16 mouse cellular contexts compared by ENCODE assay signal in the genomic region with DNA sequence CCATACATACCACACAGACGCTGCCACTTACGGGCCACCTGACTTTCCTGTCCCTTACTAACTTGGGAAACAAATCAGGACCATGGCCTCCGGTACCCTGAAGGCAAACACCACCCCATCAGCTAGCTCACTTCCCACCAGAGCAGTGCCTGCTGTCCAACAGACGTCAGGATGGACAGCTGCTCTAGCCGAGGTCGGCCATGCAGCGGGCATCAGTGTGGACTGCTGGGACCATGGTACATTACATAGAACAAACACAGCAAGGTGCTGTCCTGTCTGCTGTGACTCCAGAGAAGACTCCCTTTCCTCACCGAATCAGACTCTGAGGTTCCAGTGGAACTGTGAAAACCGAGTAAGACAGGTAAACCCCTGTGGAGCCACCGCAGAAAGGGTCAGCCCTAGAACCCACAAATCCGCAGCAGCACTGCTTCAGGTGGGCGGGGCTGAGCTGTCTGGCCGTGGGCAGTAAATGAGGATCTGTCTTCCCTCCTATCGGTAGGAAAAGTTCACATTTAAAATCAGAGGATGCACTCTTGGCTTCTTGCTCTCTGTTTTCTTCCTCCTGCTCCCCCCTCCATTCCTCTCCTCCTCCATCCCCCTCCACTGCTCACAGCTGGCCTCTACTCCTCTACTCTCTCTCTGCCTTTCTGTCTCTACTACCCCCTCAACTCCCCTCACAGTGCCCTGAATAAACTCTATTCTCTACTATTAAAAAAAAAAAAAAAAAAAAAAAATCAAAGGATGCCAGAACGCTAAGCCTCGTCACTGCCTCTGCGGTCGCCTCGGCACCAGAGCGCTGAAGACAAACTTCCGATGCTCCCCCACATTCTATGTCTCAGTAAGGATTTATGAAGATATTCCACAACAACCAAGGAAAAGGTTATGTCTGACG. TPM values are rescaled to one million over a fixed set of nuclear protein-coding genes. Genes with fewer than 3 reads are reported as not detected.
DNase-seq lines count a peak whose midpoint lies in the region; ATAC-seq and TF ChIP-seq lines count a peak whose summit lies in the region.
"Had no signal": no experiment of that assay in that cellular context is flagged by ENCODE, and none has a peak within 500 bp of the region (broad histone marks: within the 10 kb centered on the region; RNA-seq: fewer than 3 reads in every experiment).

No protein-coding gene starts in this region.

- H3K9ac ChIP-seq in kidney, embryonic 16.5 days (replicated peaks; ENCODE audit: low read length), result 0 out of 2 replicates have a peak overlapping the region, but pooled peaks have one; percentile 26
- H3K9ac ChIP-seq in MEL (ENCODE audit: control insufficient read depth, low read depth, low read length, poor library complexity, severe bottlenecking), result no peak overlapping the region
- H3K9ac ChIP-seq in liver, postnatal 0 days (replicated peaks), result no peak overlapping the region
- H3K9ac ChIP-seq: intestine, embryonic 15.5 days had no signal

- no peak for DNase-seq in kidney, adult 8-10 months
- peak; percentile 76 for DNase-seq in 416B (ENCODE audit: low read depth)
- no peak for DNase-seq in MEL (ENCODE audit: low read depth, low spot score)
- DNase-seq in liver, postnatal 0 days, result no peak
- no peak for DNase-seq in ovary, postnatal 14 days (ENCODE audit: low spot score)
- DNase-seq in cerebellum, postnatal 10 days, result no peak
- DNase-seq in Muller cell, postnatal 12 days (ENCODE audit: inconsistent ontology term), result no peak
- DNase-seq: cerebellum, adult 11 months; heart, postnatal 4 days had no signal

- TF ChIP-seq RAD21 in MEL (IDR thresholded peaks at IDR 0.05; ENCODE audit: low read depth, low read length), result no peak

- ATAC-seq in kidney, embryonic 16.5 days (ENCODE audit: low FRiP score, low TSS enrichment), result no peak
- ATAC-seq in liver, postnatal 0 days, result no peak
- ATAC-seq: intestine, embryonic 15.5 days; midbrain, embryonic 16.5 days had no signal

- H3K27ac ChIP-seq in kidney, embryonic 16.5 days (ENCODE audit: low read length), result peak overlapping the region; percentile 78
- H3K27ac ChIP-seq in MEL (ENCODE audit: control insufficient read depth, low read depth, low read length), result peak overlapping the region; percentile 34; the same call in 1 of the 2 replicates
- peak overlapping the region; percentile 30; the same call in 1 of the 2 replicates for H3K27ac ChIP-seq in liver, postnatal 0 days (ENCODE audit: low read depth)
- H3K27ac ChIP-seq: intestine, embryonic 15.5 days had no signal

- peaks cover 72% of the 10 kb centered on the region for H3K36me3 ChIP-seq in kidney, embryonic 16.5 days (ENCODE audit: insufficient read depth, low read length)
- H3K36me3 ChIP-seq in MEL (ENCODE audit: control insufficient read depth in 1 of 2, insufficient read depth in 2 of 2, low read length in 2 of 2), result peaks cover 7 to 42% of the 10 kb centered on the region in 2 experiments
- H3K36me3 ChIP-seq in liver, postnatal 0 days (replicated peaks; ENCODE audit: insufficient read depth, low read length), result peaks cover 69% of the 10 kb centered on the region

- no peak overlapping the region for H3K4me2 ChIP-seq in kidney, embryonic 16.5 days (replicated peaks; ENCODE audit: low read depth, low read length)
- H3K4me2 ChIP-seq in liver, postnatal 0 days (ENCODE audit: low read depth, low read length), result 0 out of 2 replicates have a peak overlapping the region, but pooled peaks have one; percentile 24
- H3K4me2 ChIP-seq: intestine, embryonic 15.5 days had no signal

- no peaks in the 10 kb centered on the region; the same call in 1 of the 2 replicates for H3K79me2 ChIP-seq in MEL (ENCODE audit: control insufficient read depth, insufficient read depth, low read length, poor library complexity)

- H3K27me3 ChIP-seq in kidney, embryonic 16.5 days (ENCODE audit: insufficient read depth, low read length), result no peaks in the 10 kb centered on the region
- H3K27me3 ChIP-seq in MEL (ENCODE audit: control insufficient read depth in 1 of 2, insufficient read depth in 2 of 2, low read length in 2 of 2), result no peaks in the 10 kb centered on the region
- no peaks in the 10 kb centered on the region for H3K27me3 ChIP-seq in liver, postnatal 0 days (ENCODE audit: insufficient read depth, low read length)
- H3K27me3 ChIP-seq: intestine, embryonic 15.5 days had no signal

- TF ChIP-seq POLR2A in MEL (IDR thresholded peaks at IDR 0.05; ENCODE audit: control insufficient read depth in 1 of 2, insufficient read depth in 1 of 2, low read depth in 1 of 2, low read length in 2 of 2, poor library complexity in 1 of 2), result no peak

- 59% methylated on average over 22 of the region's 22 CpGs for WGBS in kidney, embryonic 16.5 days
- WGBS in liver, postnatal 0 days (ENCODE audit: insufficient replicate concordance), result 54% methylated on average over 22 of the region's 22 CpGs

- peaks cover 31% of the 10 kb centered on the region for H3K4me1 ChIP-seq in kidney, embryonic 16.5 days (ENCODE audit: insufficient read depth, low read length)
- H3K4me1 ChIP-seq in MEL (ENCODE audit: control insufficient read depth in 1 of 2, insufficient read depth in 2 of 2, low read length in 2 of 2), result peaks cover 0 to 3% of the 10 kb centered on the region in 2 experiments; a peak in 1 of 4 replicates
- H3K4me1 ChIP-seq in liver, postnatal 0 days (ENCODE audit: insufficient read depth), result 0 out of 2 replicates have a peak, but pooled peaks cover 3% of the 10 kb centered on the region

- no peak for TF ChIP-seq CTCF in MEL (IDR thresholded peaks at IDR 0.05 in 2 of 3, conservative IDR thresholded peaks at IDR 0.05 in 1 of 3; ENCODE audit: control insufficient read depth in 1 of 3, insufficient read depth in 1 of 3, low read depth in 2 of 3, low read length in 3 of 3, poor library complexity in 1 of 3, severe bottlenecking in 1 of 3)
- TF ChIP-seq CTCF in liver, postnatal 0 days (IDR thresholded peaks at IDR 0.05; ENCODE audit: low read depth), result no peak

- no peak for TF ChIP-seq EP300 in MEL (IDR thresholded peaks at IDR 0.05; ENCODE audit: low read depth in 1 of 2, low read length in 2 of 2)
- no peak for TF ChIP-seq EP300 in liver, postnatal 0 days (IDR thresholded peaks at IDR 0.05; ENCODE audit: low read depth)

- H3K9me3 ChIP-seq in kidney, embryonic 16.5 days (ENCODE audit: low read length), result no peaks in the 10 kb centered on the region
- no peaks in the 10 kb centered on the region for H3K9me3 ChIP-seq in MEL (replicated peaks; ENCODE audit: insufficient read depth, low read length)
- no peaks in the 10 kb centered on the region for H3K9me3 ChIP-seq in liver, postnatal 0 days (ENCODE audit: low read length)
- H3K9me3 ChIP-seq: intestine, embryonic 15.5 days had no signal

- no peak overlapping the region for H3K4me3 ChIP-seq in kidney, embryonic 16.5 days (ENCODE audit: low read length)
- no peak overlapping the region for H3K4me3 ChIP-seq in MEL (ENCODE audit: control insufficient read depth in 1 of 2, insufficient read depth in 1 of 2, low read depth in 2 of 2, low read length in 2 of 2)
- no peak overlapping the region for H3K4me3 ChIP-seq in liver, postnatal 0 days (ENCODE audit: low read depth, low read length)
- H3K4me3 ChIP-seq: intestine, embryonic 15.5 days had no signal

TF ChIP-seq in MEL, 35 proteins besides CTCF, POLR2A, EP300 and RAD21 (continues in another document):
- TF ChIP-seq MAX (IDR thresholded peaks at IDR 0.05; ENCODE audit: low read length) (no peak), BHLHE40 (IDR thresholded peaks at IDR 0.05; ENCODE audit: borderline replicate concordance, low read depth, low read length) (no peak), ZC3H11A (IDR thresholded peaks at IDR 0.05; ENCODE audit: low read depth, low read length) (no peak), ZNF384 (IDR thresholded peaks at IDR 0.05; ENCODE audit: low read depth, low read length) (no peak), NRF1 (IDR thresholded peaks at IDR 0.05; ENCODE audit: insufficient read depth, low read depth, low read length, poor library complexity, severe bottlenecking) (no peak), ETS1 (IDR thresholded peaks at IDR 0.05; ENCODE audit: low read depth, low read length) (no peak), MAZ (IDR thresholded peaks at IDR 0.05; ENCODE audit: low read depth, low read length) (no peak), MYB (IDR thresholded peaks at IDR 0.05; ENCODE audit: low read depth, low read length) (no peak)

RNA-seq across cellular contexts. Expression of a gene that starts 17.5 kb away (rescaled TPM):
- polyA plus RNA-seq in kidney, embryonic 16.5 days (2015; fragmentation: Nextera tagmentation; extraction: Ambion mirVana), result 3.5 and 4.1 TPM in 2 replicates
- 0.26 and 0.39 TPM in 2 replicates for total RNA-seq in MEL (2012; rRNA removed)
- under 1 TPM in 1 of 2 experiments, not detected in 1; 0.78 TPM for polyA plus RNA-seq in MEL (2012; ENCODE audit: insufficient read depth in 1 of 2, insufficient read length in 2 of 2, low read depth in 1 of 2, low replicate concordance in 2 of 2, missing spikeins in 1 of 2)
- polyA plus RNA-seq in liver, postnatal 0 days (2015; fragmentation: Nextera tagmentation; extraction: Ambion mirVana), result 0.06 and 0.07 TPM in 2 replicates

RNA-seq across cellular contexts. Expression of a gene that starts 18.7 kb away (rescaled TPM):
- polyA plus RNA-seq in kidney, embryonic 16.5 days (2015; fragmentation: Nextera tagmentation; extraction: Ambion mirVana), result 95.9 and 96.7 TPM in 2 replicates
- total RNA-seq in MEL (2012; rRNA removed), result 163 and 180 TPM in 2 replicates
- polyA plus RNA-seq in MEL (2012; ENCODE audit: insufficient read depth in 1 of 2, insufficient read length in 2 of 2, low read depth in 1 of 2, low replicate concordance in 2 of 2, missing spikeins in 1 of 2), result 100 to 1,000 TPM; 146 to 228 TPM
- polyA plus RNA-seq in liver, postnatal 0 days (2015; fragmentation: Nextera tagmentation; extraction: Ambion mirVana), result 20.9 and 23.8 TPM in 2 replicates

RNA-seq across cellular contexts. Expression of a gene that starts 25.4 kb away (rescaled TPM):
- 0.14 and 0.19 TPM in 2 replicates for polyA plus RNA-seq in kidney, embryonic 16.5 days (2015; fragmentation: Nextera tagmentation; extraction: Ambion mirVana)
- 0.20 and 0.35 TPM in 2 replicates for total RNA-seq in MEL (2012; rRNA removed)
- 1 to 10 TPM in 1 of 2 experiments, not detected in 1; 1.2 TPM for polyA plus RNA-seq in MEL (2012; ENCODE audit: insufficient read depth in 1 of 2, insufficient read length in 2 of 2, low read depth in 1 of 2, low replicate concordance in 2 of 2, missing spikeins in 1 of 2)
- not detected in 2 replicates for polyA plus RNA-seq in liver, postnatal 0 days (2015; fragmentation: Nextera tagmentation; extraction: Ambion mirVana)
- total RNA-seq: heart, adult 18-20 months; heart, postnatal 4 days; layer of hippocampus, adult 8-10 months; left cerebral cortex, postnatal 10 days had no signal
- polyA plus RNA-seq: cortical plate, adult 2 months had no signal

RNA-seq across cellular contexts. Expression of a gene that starts 51.7 kb away (rescaled TPM):
- polyA plus RNA-seq in kidney, embryonic 16.5 days (2015; fragmentation: Nextera tagmentation; extraction: Ambion mirVana), result 71.5 and 72.5 TPM in 2 replicates
- 41.0 and 49.0 TPM in 2 replicates for total RNA-seq in MEL (2012; rRNA removed)
- polyA plus RNA-seq in MEL (2012; ENCODE audit: insufficient read depth in 1 of 2, insufficient read length in 2 of 2, low read depth in 1 of 2, low replicate concordance in 2 of 2, missing spikeins in 1 of 2), result 100 to 1,000 TPM in 1 of 2 experiments, 10 to 100 TPM in 1; 45.4 to 526 TPM
- 18.1 and 18.4 TPM in 2 replicates for polyA plus RNA-seq in liver, postnatal 0 days (2015; fragmentation: Nextera tagmentation; extraction: Ambion mirVana)

RNA-seq across cellular contexts. Expression of a gene that starts 56.5 kb away (rescaled TPM):
- polyA plus RNA-seq in kidney, embryonic 16.5 days (2015; fragmentation: Nextera tagmentation; extraction: Ambion mirVana), result 46.1 and 48.8 TPM in 2 replicates
- 16.4 and 16.8 TPM in 2 replicates for total RNA-seq in MEL (2012; rRNA removed)
- polyA plus RNA-seq in MEL (2012; ENCODE audit: insufficient read depth in 1 of 2, insufficient read length in 2 of 2, low read depth in 1 of 2, low replicate concordance in 2 of 2, missing spikeins in 1 of 2), result 10 to 100 TPM in 1 of 2 experiments, not detected in 1; 16.1 TPM
- polyA plus RNA-seq in liver, postnatal 0 days (2015; fragmentation: Nextera tagmentation; extraction: Ambion mirVana), result 258 and 304 TPM in 2 replicates
